Mouse (Mus musculus) T-helper 1 cell (primary cell): ENCODE measurements around the gene Bche.

Experiments used
- in situ Hi-C: fragments of 300-600 bp; cut with MboI, MseI; formaldehyde crosslinking; loops from one replicate; pipeline ENCODE4 v1.15.1; 2025; ENCODE audit warnings: high pct_unique_total_duplicates

Gene Bche

GRCm38 (mm10) chr3:73708410-73708714 is at the start of gene Bche:
TSS of gene Bche (minus strand) at chr3:73708415.
- in situ Hi-C loops: no loop called here

- in situ Hi-C loops: no loop called here
Observed at GRCm38 (mm10) chr3:73741998-73742397, 33.8 kb upstream of the Bche start.

DNA sequence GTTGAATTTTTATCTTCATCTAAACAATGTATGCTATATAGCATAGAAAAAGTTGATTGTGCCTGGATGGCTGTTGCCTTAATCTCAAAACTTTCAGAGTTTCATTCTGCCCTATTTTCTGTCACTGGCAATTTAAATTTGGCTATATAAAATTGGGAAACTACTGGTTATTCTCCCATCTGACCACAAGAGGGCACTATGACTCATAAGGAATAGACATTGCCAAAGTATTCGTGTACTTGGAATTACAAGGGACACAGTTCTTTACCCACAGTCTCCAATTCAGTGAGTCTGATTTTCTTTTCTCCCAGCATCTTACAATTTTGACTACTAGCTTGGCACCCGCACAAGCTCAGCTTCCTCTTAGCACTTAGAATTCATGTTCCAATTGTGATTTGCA is 23.5 kb upstream of the Bche start:
- in situ Hi-C loops: no loop called here

- in situ Hi-C loops: no loop called here
Observed at GRCm38 (mm10) chr3:73729511-73729910, 21.3 kb upstream of the Bche start.

DNA sequence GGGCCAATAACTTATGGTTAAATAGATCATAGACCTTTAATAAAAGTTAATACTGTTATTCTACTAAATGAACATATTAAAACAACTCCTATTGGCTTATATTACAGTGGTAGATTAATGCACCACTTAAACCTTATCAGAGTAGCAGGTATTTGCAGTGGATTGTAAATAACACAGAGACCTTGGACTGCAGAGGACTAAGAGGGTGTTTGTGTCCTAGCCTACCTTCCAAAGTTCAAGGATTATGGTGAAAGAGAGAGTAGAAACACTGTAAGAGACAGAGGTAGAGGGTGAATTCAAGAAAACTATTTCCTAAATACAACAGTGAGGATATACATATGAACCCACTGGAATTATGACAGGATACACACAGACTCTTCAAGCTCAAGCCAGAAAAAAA is 17.5 kb upstream of the Bche start:
- in situ Hi-C loops: no loop called here

- in situ Hi-C loops: loop anchor here (5.0 kb wide), 1 partner anchor 528 kb away; no protein-coding TSS in a partner anchor
Observed at GRCm38 (mm10) chr3:73724869-73725268, 16.7 kb upstream of the Bche start.

- in situ Hi-C loops: no loop called here
Observed at GRCm38 (mm10) chr3:73717610-73718284, 9.5 kb upstream of the Bche start.

DNA sequence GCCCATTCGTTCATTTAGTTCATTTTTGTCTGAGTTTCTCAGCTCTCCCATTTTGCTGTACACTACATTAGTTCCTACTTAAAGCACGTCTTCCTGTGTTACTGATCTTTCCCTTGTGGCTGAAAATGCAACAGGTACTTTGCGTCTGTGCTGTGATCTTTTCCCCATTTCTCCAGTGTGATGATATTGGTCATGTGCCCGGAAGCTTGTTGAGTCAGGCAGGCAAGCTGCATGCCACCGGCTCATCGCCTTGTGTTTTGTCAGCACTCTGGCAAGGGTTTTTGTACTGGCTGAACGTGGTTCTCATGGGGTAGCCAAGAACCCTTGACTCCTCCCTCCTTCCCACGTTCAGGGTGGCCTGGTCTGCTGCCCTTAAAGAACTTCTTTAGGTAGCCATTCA is 1.7 kb upstream of the Bche start:
- in situ Hi-C loops: no loop called here

DNA sequence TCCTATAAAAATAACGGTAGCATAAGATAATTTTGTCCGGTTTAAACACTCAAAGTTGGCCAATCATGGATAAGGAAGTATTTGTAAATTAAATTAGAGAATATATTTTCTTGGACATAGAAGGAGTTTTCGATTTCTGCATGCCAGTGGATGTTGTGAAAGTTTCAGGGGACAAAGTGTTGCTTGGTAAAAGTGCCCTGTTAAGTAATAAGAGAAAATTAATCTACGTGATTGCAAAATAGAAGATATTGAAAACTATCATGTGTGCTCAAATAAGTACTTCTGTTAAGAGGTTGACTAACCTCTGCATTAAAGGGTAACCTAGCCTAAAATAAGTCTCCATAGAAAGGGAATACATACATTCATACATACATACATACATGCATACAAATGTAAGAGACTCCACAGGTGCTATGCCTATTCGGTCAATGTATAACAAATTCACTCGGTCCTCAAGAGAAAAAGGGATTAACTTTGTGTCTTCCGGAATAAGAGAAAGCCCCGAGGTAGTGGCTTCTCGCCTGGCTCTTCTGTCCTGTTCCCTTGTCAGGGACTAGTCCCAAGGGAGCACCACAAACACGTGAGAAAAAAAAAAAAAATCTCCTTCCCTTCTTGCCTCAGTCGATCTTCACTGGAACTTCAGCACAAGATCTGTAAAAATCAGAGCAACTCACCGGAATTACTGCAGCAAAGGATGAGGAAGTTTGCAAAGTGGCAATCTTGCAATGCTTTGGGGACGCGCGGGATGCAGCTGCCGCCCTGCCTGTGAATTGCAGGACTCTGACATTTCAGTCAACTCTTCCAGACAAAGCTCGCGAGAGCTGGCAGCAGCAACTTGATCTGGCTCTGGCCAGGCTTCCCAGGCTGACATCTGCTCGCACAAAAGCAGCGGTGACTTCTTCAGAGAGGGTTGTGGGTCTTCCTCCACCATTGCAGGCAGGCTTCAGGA is 480 bp downstream of the Bche start:
- in situ Hi-C loops: no loop called here

DNA sequence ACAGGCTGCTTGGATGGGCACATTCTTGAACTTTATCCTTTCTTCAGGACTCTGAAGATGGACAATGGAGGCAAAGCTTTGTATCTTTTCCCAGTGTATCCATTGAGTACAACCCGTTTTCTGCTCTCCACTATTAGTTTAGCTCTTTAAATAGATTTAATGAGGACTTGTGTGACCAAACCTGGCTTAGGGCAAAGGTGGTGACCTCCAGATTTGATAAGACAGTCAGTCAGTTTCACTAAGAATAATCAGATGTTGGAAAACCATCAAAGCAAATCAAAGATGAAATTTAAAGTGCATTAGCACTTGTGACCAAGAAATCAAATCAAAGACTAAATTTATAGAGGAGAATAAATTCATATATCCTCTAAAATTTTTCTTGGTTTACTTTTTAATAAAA is 1.7 kb downstream of the Bche start:
- in situ Hi-C loops: no loop called here

GRCm38 (mm10) chr3:73698889-73699288 is 9.3 kb downstream of the Bche start:
- in situ Hi-C loops: no loop called here

DNA sequence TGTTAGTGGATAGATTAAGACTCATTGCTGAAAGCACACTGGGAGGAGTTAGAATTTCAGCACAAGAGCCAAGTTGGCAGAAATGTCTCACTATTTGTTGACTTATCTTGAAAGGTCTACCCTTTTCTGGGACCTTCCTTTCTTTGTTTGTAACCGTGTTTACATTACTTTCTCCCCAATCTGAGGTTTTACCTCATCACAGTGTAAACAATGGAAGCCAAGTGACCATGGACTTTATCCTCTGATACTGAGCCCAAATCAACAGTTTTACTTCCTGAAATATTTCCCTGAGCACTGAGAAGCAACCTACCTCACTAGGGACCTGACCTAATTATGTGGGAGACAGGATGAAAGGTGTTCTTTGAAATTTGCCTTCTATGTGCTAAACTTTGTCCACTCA is 34.9 kb downstream of the Bche start:
- in situ Hi-C loops: no loop called here

GRCm38 (mm10) chr3:73668172-73668571 is 40.0 kb downstream of the Bche start:
- in situ Hi-C loops: no loop called here

DNA sequence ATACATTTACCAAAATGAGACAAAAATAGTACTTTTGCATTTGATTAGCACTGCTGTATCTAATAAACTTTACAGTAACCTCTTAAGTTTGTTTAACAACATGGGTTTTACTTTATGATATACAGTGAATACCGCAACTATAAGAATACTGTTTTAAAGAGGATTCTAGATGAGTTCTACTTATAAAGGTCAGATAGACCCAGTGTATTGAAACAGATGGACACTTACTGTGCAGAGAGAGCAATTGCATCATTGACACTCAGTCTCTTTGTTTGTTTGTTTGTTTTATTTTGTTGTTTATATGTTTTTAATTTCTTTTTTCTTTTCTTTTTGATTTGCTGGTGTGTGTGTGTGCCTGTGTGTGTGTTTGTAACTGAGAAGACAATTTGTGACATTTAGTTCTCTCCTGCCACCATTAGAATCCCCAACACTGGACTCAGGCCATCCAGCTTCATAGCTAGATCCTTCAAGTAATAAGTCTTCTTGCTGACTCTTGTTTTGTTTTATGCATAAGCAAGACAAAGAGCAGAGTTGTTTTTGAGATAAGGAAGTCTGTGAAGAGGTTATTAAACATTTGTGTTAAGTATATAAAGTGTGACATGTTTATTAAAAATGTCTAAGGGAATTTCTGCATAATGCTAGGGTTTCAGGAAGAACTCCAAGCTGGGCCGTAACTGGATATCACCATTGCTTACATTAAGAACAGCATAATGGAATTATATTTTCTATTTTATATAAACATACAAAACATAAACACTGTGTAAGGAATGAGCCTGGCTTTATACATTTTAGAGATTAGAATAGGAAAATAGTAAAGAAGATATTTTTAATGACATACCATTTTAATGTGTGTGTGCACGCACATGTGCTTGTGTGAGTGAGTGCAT is 40.7 kb downstream of the Bche start:
- in situ Hi-C loops: no loop called here

- in situ Hi-C loops: no loop called here
Observed at GRCm38 (mm10) chr3:73650281-73650680, 57.9 kb downstream of the Bche start.

DNA sequence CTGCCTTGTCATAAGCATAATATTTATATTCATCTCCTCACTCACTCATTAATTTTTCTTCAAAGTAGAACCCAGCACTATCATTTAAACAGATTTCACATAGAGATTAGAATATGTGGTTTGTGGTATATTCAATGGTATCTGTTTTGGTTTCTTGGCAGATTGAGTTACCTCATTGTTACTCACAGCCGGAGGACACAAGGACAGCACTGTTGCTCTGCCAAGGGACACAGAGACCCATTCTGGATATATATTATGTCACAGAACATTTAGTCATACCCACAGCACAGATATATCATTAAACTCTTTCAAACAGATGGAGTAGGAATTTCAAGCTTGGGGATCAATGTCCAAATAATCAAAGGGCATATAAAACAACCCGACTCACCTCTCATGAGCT is 61.2 kb downstream of the Bche start:
- in situ Hi-C loops: no loop called here

- in situ Hi-C loops: no loop called here
Observed at GRCm38 (mm10) chr3:73611421-73611820, 96.8 kb downstream of the Bche start.

DNA sequence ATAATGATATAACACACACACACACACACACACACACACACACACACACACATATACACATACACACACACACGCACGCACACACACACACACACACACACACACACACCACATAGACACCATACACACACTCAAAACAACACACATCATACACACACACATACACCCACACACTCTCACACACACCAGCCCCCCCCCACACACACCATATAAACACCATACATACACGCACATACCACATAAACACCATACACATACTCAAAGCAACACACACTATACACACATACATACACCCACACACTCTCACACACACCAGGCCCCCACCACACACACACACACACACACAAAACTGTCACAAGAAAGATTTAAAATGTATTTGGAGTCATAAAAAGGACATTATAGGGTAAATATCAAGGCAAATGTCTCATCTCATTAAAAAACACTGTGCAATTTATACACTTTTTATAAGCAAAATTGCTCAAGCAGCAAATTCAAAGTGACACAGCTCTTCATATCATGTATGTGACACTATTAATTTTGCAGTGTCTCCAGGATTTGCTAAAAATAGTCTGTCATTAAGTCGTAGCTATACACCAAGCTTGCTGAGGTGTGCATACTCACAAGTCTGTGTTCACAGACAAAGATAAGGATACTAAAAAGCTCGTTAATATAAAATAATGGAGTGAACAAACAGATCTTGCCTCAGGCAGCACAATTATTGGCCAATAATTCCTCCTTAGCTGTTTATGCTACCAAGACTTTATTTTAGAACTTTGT is 116.3 kb downstream of the Bche start:
- in situ Hi-C loops: no loop called here
